Mouse (Mus musculus) liver, postnatal 0 days (tissue): ENCODE data around the gene Lrmp.

Source experiments
- CTCF ChIP-seq: sonication (generic); IDR thresholded peaks from 2 replicates; pipeline ENCODE4 v1.5.1; 2016; ENCODE audit warnings: antibody characterized with exemption, low read depth
- EP300 ChIP-seq: IDR thresholded peaks from 2 replicates; pipeline ENCODE4 v1.6.1; 2016; ENCODE audit warnings: antibody characterized with exemption, low read depth, mild to moderate bottlenecking

- TF ChIP-seq CTCF (no peak), EP300 (no peak)
These were observed 2.6 kb upstream of the Lrmp start for GRCm38 (mm10) chr6:145112865-145113264.
